Mouse (Mus musculus) CD4-positive naive resting alpha-beta T cell, adult 57 days (primary cell): ENCODE results near the gene Trnau1ap. TPM values are rescaled to one million over a fixed set of nuclear protein-coding genes. Genes with fewer than 3 reads are reported as not detected.

Source experiments
- total RNA-seq: library from RNA; stranded (reverse); gene quantifications from one replicate; pipeline ENCODE4 v1.2.4, GENCODE M21; 2023

Trnau1ap gene
- 30.4 TPM for total RNA-seq

DNA sequence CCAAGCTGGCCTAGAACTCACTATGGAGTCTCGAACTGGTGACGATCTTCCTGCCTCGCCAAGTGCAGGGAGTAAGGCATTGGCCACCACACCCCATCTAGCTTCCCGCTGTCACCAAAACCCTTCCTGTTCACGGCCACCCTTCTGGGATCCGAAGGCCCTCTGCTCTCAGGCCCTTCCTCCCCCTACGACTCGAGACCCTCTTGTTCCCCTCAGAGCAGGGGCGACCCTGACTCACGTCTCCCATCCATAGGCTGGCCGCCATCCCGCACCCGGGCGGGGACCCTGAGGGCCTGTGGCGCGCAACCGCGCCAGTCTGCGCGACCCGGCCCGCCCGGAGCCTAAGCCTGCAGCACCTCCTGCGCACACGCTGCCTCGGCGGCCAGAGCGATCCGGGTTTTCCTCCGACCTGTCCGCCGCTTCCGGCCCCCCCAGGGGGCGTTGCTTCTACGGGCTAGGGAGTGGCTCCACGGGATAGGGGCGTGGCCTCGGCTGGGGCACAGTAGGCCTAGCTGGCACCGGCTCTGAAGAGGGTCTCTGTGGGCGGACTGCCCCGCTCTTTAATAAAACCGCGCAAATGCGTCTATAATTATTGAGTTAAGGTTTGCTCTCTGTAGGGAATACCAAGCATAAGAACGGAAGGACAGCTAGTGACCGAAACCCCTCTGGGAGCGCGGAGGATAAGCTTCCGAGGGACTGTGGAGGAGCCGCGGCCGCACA is at the start of gene Trnau1ap:
Gene Trnau1ap (minus strand): TSS at position 424 of the 720 bp plus-strand sequence.

DNA sequence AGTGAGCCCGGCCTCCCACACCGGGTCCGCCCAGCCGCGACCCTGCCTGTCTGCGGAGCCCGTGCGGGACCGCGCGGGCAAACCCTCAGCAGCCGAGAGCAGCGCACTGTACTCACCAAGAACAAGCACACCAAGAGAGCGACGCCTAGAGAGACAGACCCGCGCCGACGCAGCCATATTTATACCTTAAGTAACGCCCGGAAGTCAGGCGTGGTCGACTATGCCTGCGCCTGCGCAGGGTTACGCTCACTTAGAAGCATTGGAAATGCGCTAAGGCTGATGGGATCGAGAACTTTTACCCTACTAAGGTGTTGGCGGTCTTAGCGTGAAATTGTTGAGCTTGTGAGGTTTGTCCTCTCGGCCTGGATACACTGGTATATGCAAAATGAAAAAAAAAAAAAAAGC is 24.1 kb upstream of the Trnau1ap start, which contains the start of gene Rcc1:
Gene Rcc1 (minus strand): TSS at position 125 of the 405 bp plus-strand sequence.

DNA sequence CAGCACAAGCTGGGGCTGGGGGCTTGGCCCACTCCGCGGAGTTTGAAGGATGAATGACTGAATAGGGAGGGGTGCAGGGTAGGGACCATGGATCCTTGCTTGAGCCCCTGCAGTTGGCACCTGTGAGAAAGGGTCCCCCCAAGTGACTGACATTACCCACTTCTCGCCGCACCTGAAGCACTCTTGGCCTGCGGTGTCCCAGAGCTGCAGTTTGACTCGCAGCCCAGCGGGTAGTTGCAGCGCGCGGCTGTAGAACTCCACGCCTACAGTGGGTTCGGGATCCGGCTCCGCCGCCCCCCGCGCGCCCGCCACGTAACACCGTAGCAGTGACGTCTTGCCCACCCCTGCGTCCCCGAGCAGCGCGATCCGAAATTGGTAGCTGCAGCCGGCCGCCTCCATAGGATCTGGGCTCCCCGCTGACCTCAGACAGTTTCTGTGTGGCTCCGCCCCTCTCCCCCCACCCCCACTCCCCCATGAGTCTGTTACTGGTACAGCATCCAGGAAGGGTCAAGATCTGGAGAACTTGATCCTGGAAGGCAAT is 26.3 kb downstream of the Trnau1ap start, which contains the start of gene Rab42:
Gene Rab42 (minus strand): TSS at position 447 of the 541 bp plus-strand sequence.

DNA sequence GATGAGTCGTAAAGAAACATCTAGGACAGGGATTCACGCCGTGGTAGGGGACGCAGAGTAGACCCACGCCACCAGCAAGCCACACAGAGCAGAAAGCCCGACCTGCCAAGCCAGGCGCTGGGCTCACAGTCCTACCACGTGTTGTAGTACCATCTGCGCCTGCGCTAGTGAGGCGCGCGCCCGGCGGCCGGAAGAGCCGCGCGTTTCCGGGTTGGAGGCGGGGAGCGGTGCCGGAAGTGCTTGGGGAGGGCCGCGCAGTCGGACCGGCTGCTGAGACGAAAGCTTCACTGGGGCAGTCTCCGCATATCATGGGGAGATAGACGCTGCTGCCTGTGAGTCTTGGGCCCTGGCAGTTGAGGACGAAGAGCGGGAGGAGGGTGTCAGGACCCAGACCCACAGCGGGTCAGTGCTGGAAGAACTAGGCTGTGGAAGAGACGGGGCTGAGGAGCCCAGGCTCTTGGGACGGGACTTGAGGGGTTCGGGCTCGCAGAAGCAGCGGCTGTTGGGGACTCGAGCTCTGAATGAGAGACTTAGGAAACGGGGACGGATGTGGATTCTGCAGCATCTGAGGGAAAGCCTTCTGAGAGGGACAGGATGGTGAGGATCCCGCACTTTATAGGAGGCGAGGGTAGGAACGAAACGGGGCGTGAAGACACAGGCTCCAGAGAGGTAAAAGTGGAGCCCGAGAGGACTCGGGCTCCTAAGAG is 55.0 kb downstream of the Trnau1ap start, which contains the start of gene Taf12:
Gene Taf12 (plus strand): TSS at position 220 of the 707 bp plus-strand sequence.

Other genes with a start within 250 kb of the Trnau1ap start
- not detected for gene Oprd1, start 185.1 kb downstream of the Trnau1ap start, total RNA-seq
- gene Ythdf2, start 117.2 kb downstream of the Trnau1ap start, total RNA-seq, result 78.5 TPM
- 37.3 TPM for gene Gmeb1, start 67.9 kb downstream of the Trnau1ap start, total RNA-seq
- 40.5 TPM for gene Taf12, start 55.2 kb downstream of the Trnau1ap start, total RNA-seq
- not detected for gene Rab42, start 26.2 kb downstream of the Trnau1ap start, total RNA-seq
- gene Rcc1, start 24.1 kb upstream of the Trnau1ap start, total RNA-seq, result 16.5 TPM
- 19.5 TPM for gene Phactr4, start 93.0 kb upstream of the Trnau1ap start, total RNA-seq
- 11.4 TPM for gene Med18, start 134.4 kb upstream of the Trnau1ap start, total RNA-seq
- 8.5 TPM for gene Sesn2, start 181.0 kb upstream of the Trnau1ap start, total RNA-seq
- gene Atpif1, start 204.1 kb upstream of the Trnau1ap start, total RNA-seq, result 48.9 TPM
- 95.7 TPM for gene Dnajc8, start 206.0 kb upstream of the Trnau1ap start, total RNA-seq
- gene Ptafr, start 234.5 kb upstream of the Trnau1ap start, total RNA-seq, result 0.68 TPM